Mouse (Mus musculus) heart, adult 2 months (tissue): Measurements from ENCODE around the gene Atp8a1. TPM values are rescaled to one million over a fixed set of nuclear protein-coding genes. Genes with fewer than 3 reads are reported as not detected.

Source experiments
- DNase-seq, 2 experiments: peaks; one replicate each; pipeline ENCODE4 v3.0.0; 2021
- H3K27ac ChIP-seq: fragments of 200-600 bp; 2 replicates; pipeline ENCODE4 v1.8.1; 2022
- H3K27me3 ChIP-seq: fragments of 200-500 bp; 2 replicates; pipeline ENCODE4 v1.6.1; 2012; ENCODE audit warnings: mild to moderate bottlenecking, low read length, inconsistent platforms, mixed read lengths; ENCODE audit not compliant: control insufficient read depth, insufficient read depth
- H3K36me3 ChIP-seq: fragments of 200-500 bp; 2 replicates; pipeline ENCODE4 v1.6.1; 2012; ENCODE audit warnings: low read length, inconsistent platforms; ENCODE audit not compliant: control insufficient read depth, insufficient read depth
- H3K4me1 ChIP-seq: fragments of 200-500 bp; 2 replicates; pipeline ENCODE4 v1.6.1; 2011; ENCODE audit warnings: low read length; ENCODE audit not compliant: control insufficient read depth, insufficient read depth
- H3K4me3 ChIP-seq: fragments of 200-600 bp; 2 replicates; pipeline ENCODE4 v1.8.1; 2022
- H3K79me2 ChIP-seq: fragments of 200-500 bp; replicated peaks from 2 replicates; pipeline ENCODE4 v1.6.1; 2012; ENCODE audit warnings: mild to moderate bottlenecking, inconsistent platforms, low read length, moderate library complexity, mixed read lengths; ENCODE audit not compliant: control insufficient read depth, insufficient read depth
- H3K9ac ChIP-seq: fragments of 200-500 bp; 2 replicates; pipeline ENCODE4 v1.6.1; 2012; ENCODE audit warnings: low read depth, mild to moderate bottlenecking, control low read depth, inconsistent platforms, low read length, mixed read lengths
- CTCF ChIP-seq: fragments of 200-600 bp; IDR thresholded peaks from 2 replicates; pipeline ENCODE4 v1.8.1; 2022; ENCODE audit warnings: antibody characterized with exemption, mild to moderate bottlenecking, moderate library complexity
- EP300 ChIP-seq: fragments of 200-500 bp; IDR thresholded peaks from 2 replicates; pipeline ENCODE4 v1.6.1; 2011; ENCODE audit warnings: low read depth, low read length, control low read depth; ENCODE audit not compliant: insufficient read depth
- POLR2A ChIP-seq: fragments of 200-500 bp; IDR thresholded peaks from 2 replicates; pipeline ENCODE4 v1.6.1; 2011; ENCODE audit warnings: mild to moderate bottlenecking, low read depth, low read length, control low read depth; ENCODE audit not compliant: insufficient read depth
- WGBS: fragments of 180-500 bp; shearing (Covaris S2); methylation state at CpG from one replicate; pipeline ENCODE4 v1.1.7; 2018; 5-methylcytosine and 5-hydroxymethylcytosine counted together
- intact Hi-C: fragments of 180-260 bp; cut with DNase I; formaldehyde crosslinking; loops from one replicate; pipeline ENCODE4 v1.15.1; 2025
- polyA plus RNA-seq: library from polyadenylated mRNA; depleted of rRNA; stranded (reverse); fragments of >200 nt; gene quantifications from 2 replicates; pipeline ENCODE4 v1.2.3, GENCODE M21; 2012
- total RNA-seq, 2 experiments: library from RNA; stranded (reverse); gene quantifications; 2 replicates each; pipeline ENCODE4 v1.2.3; 2021

Gene Atp8a1
- total and polyA plus RNA-seq, 3 experiments = 8.8 to 21.9 (median 21.8) TPM

DNA sequence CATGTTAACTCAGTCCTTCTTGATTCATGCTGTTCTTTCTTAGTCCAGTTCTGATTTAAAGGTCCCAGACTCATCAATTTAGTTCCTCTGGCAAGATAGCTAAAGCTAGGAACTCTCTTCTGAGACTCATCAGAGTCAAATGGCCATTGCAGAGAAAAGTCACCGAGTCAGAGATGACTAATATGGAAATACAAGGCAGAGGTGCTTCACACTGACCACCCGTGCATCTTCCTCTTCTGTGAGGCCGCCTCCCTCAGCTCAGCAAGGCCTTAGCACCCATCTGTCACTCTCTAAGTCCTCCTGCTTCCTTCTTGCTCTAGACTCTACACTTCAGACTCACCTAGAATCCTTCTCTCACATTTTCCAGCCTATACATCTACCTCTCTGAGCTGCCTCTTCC, 108.0 kb downstream of the Atp8a1 start:
- Histone ChIP-seq H3K27me3 (no peaks in the 10 kb centered on the region), H3K27ac (no peak overlapping the region), H3K36me3 (peaks cover 3% of the 10 kb centered on the region; the same call in 1 of the 2 replicates), H3K79me2 (no peaks in the 10 kb centered on the region), H3K9ac (no peak overlapping the region), H3K4me1 (no peaks in the 10 kb centered on the region), H3K4me3 (no peak overlapping the region)
- intact Hi-C loops = no loop called here
- 80% methylated on average over 3 of the region's 3 CpGs for WGBS
- no peak for TF ChIP-seq CTCF
- no peak for TF ChIP-seq POLR2A
- TF ChIP-seq EP300 = no peak
- DNase-seq = no peak

DNA sequence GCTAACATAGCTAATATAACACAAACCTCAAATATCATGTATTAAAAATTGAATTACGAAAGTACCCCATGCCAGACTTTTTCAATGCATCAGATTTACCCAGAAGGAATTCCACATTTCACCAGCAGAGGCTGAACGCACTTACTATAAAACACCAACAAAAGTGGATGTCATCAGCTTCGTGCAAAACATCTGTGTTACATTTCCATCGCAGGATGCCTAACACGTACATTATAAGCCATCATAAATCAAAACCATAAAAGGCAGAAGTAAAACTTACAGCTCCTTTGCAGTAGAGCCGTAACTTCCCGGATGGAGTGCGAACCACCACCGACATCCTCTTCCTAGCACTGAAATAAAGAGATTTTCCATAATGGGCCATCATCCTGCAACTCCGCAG, 109.1 kb downstream of the Atp8a1 start:
- Histone ChIP-seq H3K79me2 (no peaks in the 10 kb centered on the region), H3K27me3 (no peaks in the 10 kb centered on the region), H3K4me1 (no peaks in the 10 kb centered on the region), H3K36me3 (peaks cover 3% of the 10 kb centered on the region; the same call in 1 of the 2 replicates), H3K9ac (no peak overlapping the region), H3K4me3 (no peak overlapping the region), H3K27ac (no peak overlapping the region)
- WGBS = 86% methylated on average over 10 of the region's 10 CpGs
- no peak for DNase-seq
- TF ChIP-seq POLR2A (no peak), EP300 (no peak), CTCF (no peak)
- intact Hi-C loops = no loop called here

DNA sequence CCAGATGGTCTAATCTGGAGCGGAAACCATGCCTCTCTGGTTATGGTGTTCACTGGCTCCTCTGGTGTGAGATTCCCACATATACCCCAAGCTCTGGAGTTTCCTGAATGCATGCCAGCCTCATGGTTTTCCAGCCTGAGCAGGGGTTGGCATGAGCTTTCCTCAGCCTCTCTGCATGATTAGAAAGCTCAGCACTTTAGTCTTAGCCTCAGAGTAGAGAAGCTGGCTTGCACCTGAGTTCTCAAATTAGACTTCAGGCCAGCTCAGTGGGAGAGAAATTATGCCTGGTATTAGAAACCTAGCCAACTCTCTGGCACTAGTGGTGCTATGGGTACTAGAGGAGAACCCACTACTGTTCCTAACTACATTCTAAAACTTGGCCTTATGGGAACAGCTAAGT, 111.5 kb downstream of the Atp8a1 start:
- no peaks in the 10 kb centered on the region for H3K4me1 ChIP-seq
- no peak overlapping the region for H3K27ac ChIP-seq
- H3K27me3 ChIP-seq = no peaks in the 10 kb centered on the region
- no peak overlapping the region for H3K9ac ChIP-seq
- no peaks in the 10 kb centered on the region for H3K79me2 ChIP-seq
- no peak for TF ChIP-seq EP300
- TF ChIP-seq POLR2A = no peak
- no peak for TF ChIP-seq CTCF
- peaks cover 3% of the 10 kb centered on the region; the same call in 1 of the 2 replicates for H3K36me3 ChIP-seq
- DNase-seq = no peak
- intact Hi-C loops = no loop called here
- 89% methylated on average over 1 of the region's 1 CpGs for WGBS
- no peak overlapping the region for H3K4me3 ChIP-seq

DNA sequence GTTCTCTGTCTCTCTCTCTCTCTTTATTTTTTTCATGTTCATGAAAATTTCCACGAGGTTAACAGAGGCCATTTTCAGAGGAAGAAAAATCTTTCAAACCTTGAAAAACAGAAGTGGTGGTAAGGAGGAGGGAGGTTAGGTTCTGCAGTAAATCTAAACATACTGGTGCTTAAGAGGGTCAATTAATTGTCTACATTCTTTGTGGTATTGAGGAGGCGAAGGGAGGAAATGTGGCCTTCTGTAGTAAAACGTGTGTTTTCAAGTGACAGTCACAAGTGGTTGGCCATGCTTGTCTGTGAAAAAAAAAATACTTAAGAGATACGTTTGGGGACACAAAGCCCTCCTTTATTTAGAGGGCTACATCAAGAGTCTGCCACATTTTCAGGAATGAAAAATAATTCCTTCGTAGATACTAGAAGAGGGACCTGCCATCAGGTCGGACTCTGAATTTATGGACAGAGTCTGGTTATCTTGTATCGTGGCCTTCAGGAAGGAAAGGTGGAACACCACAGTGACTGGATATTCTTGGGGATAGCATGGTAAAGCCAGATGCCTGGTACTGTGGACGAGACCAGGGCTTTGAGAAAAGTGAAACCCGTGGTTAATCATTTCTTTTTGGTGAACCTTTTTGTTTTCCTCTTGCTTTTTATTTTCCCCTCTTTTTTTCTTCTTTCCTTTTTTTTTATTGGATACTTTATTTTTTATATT, 113.5 kb downstream of the Atp8a1 start:
- H3K4me1 ChIP-seq = no peaks in the 10 kb centered on the region
- no peak overlapping the region for H3K9ac ChIP-seq
- intact Hi-C loops = no loop called here
- H3K79me2 ChIP-seq = no peaks in the 10 kb centered on the region
- H3K36me3 ChIP-seq = peaks cover 3% of the 10 kb centered on the region; the same call in 1 of the 2 replicates
- H3K4me3 ChIP-seq = no peak overlapping the region
- DNase-seq = no peak
- H3K27me3 ChIP-seq = no peaks in the 10 kb centered on the region
- WGBS = 69% methylated on average over 9 of the region's 9 CpGs
- no peak overlapping the region for H3K27ac ChIP-seq
- no peak for TF ChIP-seq POLR2A

DNA sequence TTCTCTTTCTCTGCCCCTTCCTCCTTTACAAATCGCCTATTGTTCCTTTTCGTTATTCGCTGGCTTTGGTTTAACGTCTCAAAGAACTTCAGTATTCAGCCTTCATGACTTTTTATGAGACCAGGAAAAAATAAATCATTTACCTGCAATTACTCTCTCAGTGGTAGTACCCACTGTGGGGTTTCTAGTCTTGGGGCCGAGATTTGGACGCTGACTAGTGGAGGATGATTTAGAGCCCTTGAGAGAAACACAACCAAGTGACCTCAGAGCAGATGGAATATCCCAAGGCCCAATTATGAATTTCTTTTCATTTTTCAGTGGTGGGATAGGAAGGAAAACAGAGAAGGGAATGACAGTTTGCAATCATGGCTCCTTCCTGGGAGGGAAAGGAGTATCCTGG, 114.1 kb downstream of the Atp8a1 start:
- no peak for TF ChIP-seq EP300
- TF ChIP-seq POLR2A = no peak
- no peak for TF ChIP-seq CTCF
- H3K27me3 ChIP-seq = no peaks in the 10 kb centered on the region
- no peaks in the 10 kb centered on the region for H3K4me1 ChIP-seq
- H3K36me3 ChIP-seq = peaks cover 3% of the 10 kb centered on the region; the same call in 1 of the 2 replicates
- no peak overlapping the region for H3K27ac ChIP-seq
- 88% methylated on average over 6 of the region's 6 CpGs for WGBS
- no peaks in the 10 kb centered on the region for H3K79me2 ChIP-seq
- no peak for DNase-seq
- H3K4me3 ChIP-seq = no peak overlapping the region
- no peak overlapping the region for H3K9ac ChIP-seq
- intact Hi-C loops = no loop called here

DNA sequence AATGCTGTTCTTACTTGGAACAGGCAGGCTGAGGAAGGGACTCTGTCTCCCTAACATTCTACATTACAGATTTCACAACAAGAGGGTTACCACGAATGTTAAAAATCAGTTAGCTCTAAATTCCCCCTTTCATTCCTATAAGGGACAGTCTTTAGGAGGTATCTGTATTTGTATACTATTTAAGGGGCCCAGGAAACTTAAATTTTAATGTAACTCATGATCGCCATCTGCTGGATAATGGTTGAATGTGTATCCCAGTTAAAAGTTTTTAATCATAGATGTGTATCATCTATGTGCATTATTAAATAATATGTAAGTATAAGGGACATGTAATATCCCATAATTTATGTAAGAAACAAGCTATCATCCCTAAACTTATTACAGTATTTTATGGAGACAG, 119.5 kb downstream of the Atp8a1 start:
- peaks cover 2% of the 10 kb centered on the region; the same call in 1 of the 2 replicates for H3K36me3 ChIP-seq
- H3K79me2 ChIP-seq = no peaks in the 10 kb centered on the region
- intact Hi-C loops = loop anchor here (1.0 to 5.0 kb wide), 4 partner anchors 59 to 195 kb away; partner anchors contain the start of gene Shisa3
- no peak overlapping the region for H3K27ac ChIP-seq
- no peak for TF ChIP-seq POLR2A
- TF ChIP-seq EP300 = no peak
- peak; percentile 76 for TF ChIP-seq CTCF
- H3K9ac ChIP-seq = no peak overlapping the region
- 6% methylated on average over 2 of the region's 2 CpGs for WGBS
- H3K4me3 ChIP-seq = no peak overlapping the region
- 0 out of 2 replicates have a peak, but pooled peaks cover 1% of the 10 kb centered on the region for H3K4me1 ChIP-seq
- no peak for DNase-seq
- no peaks in the 10 kb centered on the region for H3K27me3 ChIP-seq
